Mouse (Mus musculus): ENCODE data around the gene Ccdc65. TPM values are rescaled to one million over a fixed set of nuclear protein-coding genes. Genes with fewer than 3 reads are reported as not detected.

Gene Ccdc65
- total and polyA plus RNA-seq, 3 experiments: 0.13 TPM; not detected in 2

GRCm38 (mm10) chr15:98714230-98714652 lies 6.2 kb downstream of the Ccdc65 start:
- Histone ChIP-seq H3K9ac (ENCODE audit: control insufficient read depth, low read depth, low read length, poor library complexity, severe bottlenecking) (no peak overlapping the region), H3K79me2 (ENCODE audit: control insufficient read depth, insufficient read depth, low read length, poor library complexity) (no peaks in the 10 kb centered on the region), H3K27me3 (ENCODE audit: control insufficient read depth in 1 of 2, insufficient read depth in 2 of 2, low read length in 2 of 2) (no peaks in the 10 kb centered on the region; a peak in 1 of 4 replicates), H3K4me3 (ENCODE audit: control insufficient read depth in 1 of 2, insufficient read depth in 1 of 2, low read depth in 2 of 2, low read length in 2 of 2) (no peak overlapping the region), H3K36me3 (ENCODE audit: control insufficient read depth in 1 of 2, insufficient read depth in 2 of 2, low read length in 2 of 2) (no peaks in the 10 kb centered on the region), H3K9me3 (replicated peaks; ENCODE audit: insufficient read depth, low read length) (no peaks in the 10 kb centered on the region), H3K27ac (ENCODE audit: control insufficient read depth, low read depth, low read length) (no peak overlapping the region), H3K4me1 (ENCODE audit: control insufficient read depth in 1 of 2, insufficient read depth in 2 of 2, low read length in 2 of 2) (no peaks in the 10 kb centered on the region)
- TF ChIP-seq MYB (IDR thresholded peaks at IDR 0.05; ENCODE audit: low read depth, low read length) (no peak), ZNF384 (IDR thresholded peaks at IDR 0.05; ENCODE audit: low read depth, low read length) (no peak), KAT2A (conservative IDR thresholded peaks at IDR 0.05; ENCODE audit: low read depth, low read length) (no peak), TAL1 (IDR thresholded peaks at IDR 0.05; ENCODE audit: low read length) (no peak), E2F4 (IDR thresholded peaks at IDR 0.05; ENCODE audit: borderline replicate concordance, low read depth, low read length) (no peak), MAX (IDR thresholded peaks at IDR 0.05; ENCODE audit: low read length) (no peak), HCFC1 (IDR thresholded peaks at IDR 0.05; ENCODE audit: low read depth, low read length) (no peak), NRF1 (IDR thresholded peaks at IDR 0.05; ENCODE audit: insufficient read depth, low read depth, low read length, poor library complexity, severe bottlenecking) (no peak), NELFE (IDR thresholded peaks at IDR 0.05; ENCODE audit: low read depth, low read length) (no peak), UBTF (IDR thresholded peaks at IDR 0.05; ENCODE audit: borderline replicate concordance, insufficient read depth, low read depth, low read length) (no peak), SMC3 (IDR thresholded peaks at IDR 0.05; ENCODE audit: low read depth, low read length) (no peak), MXI1 (IDR thresholded peaks at IDR 0.05; ENCODE audit: low read depth, low read length) (no peak), MAZ (IDR thresholded peaks at IDR 0.05; ENCODE audit: low read depth, low read length) (no peak), BHLHE40 (IDR thresholded peaks at IDR 0.05; ENCODE audit: borderline replicate concordance, low read depth, low read length) (no peak), JUND (IDR thresholded peaks at IDR 0.05; ENCODE audit: low read depth, low read length) (no peak), TCF12 (IDR thresholded peaks at IDR 0.05; ENCODE audit: low read depth, low read length) (no peak), TBP (IDR thresholded peaks at IDR 0.05; ENCODE audit: low read depth, low read length) (no peak), CTCF (IDR thresholded peaks at IDR 0.05 in 2 of 3, conservative IDR thresholded peaks at IDR 0.05 in 1 of 3; ENCODE audit: control insufficient read depth in 1 of 3, insufficient read depth in 1 of 3, low read depth in 2 of 3, low read length in 3 of 3, poor library complexity in 1 of 3, severe bottlenecking in 1 of 3) (no peak), ETS1 (IDR thresholded peaks at IDR 0.05; ENCODE audit: low read depth, low read length) (no peak)
- DNase-seq (ENCODE audit: low read depth, low spot score): no peak

DNA sequence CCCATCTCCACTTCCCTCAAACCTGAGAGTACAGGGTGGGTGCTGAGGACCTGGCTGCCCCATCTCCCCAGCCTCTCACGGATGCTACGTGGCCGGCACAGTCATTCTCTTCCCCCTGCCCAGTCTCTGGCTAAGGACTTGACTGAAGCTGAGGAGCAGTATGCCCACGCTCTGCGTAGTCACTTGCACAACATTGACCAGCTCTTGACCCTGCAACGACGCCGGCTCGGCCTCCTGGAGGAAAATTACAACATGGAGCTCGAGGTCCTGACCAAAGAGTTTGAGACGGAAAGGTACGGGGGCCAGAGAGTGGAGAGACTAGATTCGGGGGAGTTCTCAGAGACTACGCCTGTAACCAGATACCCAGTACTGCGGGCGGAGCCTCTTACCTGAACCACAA lies 9.3 kb downstream of the Ccdc65 start:
- no peak for TF ChIP-seq POLR2AphosphoS5 (IDR thresholded peaks at IDR 0.05; ENCODE audit: borderline replicate concordance, low read depth, low read length)
- TF ChIP-seq ZKSCAN1 (IDR thresholded peaks at IDR 0.05; ENCODE audit: low read depth, low read length): no peak
- TF ChIP-seq CTCF (IDR thresholded peaks at IDR 0.05 in 2 of 3, conservative IDR thresholded peaks at IDR 0.05 in 1 of 3; ENCODE audit: control insufficient read depth in 1 of 3, insufficient read depth in 1 of 3, low read depth in 2 of 3, low read length in 3 of 3, poor library complexity in 1 of 3, severe bottlenecking in 1 of 3): no peak
- TF ChIP-seq POLR2AphosphoS2 (IDR thresholded peaks at IDR 0.05; ENCODE audit: low read length): no peak
- no peak for TF ChIP-seq CHD2 (IDR thresholded peaks at IDR 0.05; ENCODE audit: low read length)
- TF ChIP-seq MYB (IDR thresholded peaks at IDR 0.05; ENCODE audit: low read depth, low read length): no peak
- TF ChIP-seq ZNF384 (IDR thresholded peaks at IDR 0.05; ENCODE audit: low read depth, low read length): no peak
- TF ChIP-seq USF1 (IDR thresholded peaks at IDR 0.05; ENCODE audit: low read depth, low read length): no peak
- TF ChIP-seq UBTF (IDR thresholded peaks at IDR 0.05; ENCODE audit: borderline replicate concordance, insufficient read depth, low read depth, low read length): no peak
- TF ChIP-seq ZMIZ1 (IDR thresholded peaks at IDR 0.05; ENCODE audit: low read depth, low read length): no peak
- no peaks in the 10 kb centered on the region for H3K79me2 ChIP-seq (ENCODE audit: control insufficient read depth, insufficient read depth, low read length, poor library complexity)
- no peaks in the 10 kb centered on the region for H3K36me3 ChIP-seq (ENCODE audit: control insufficient read depth in 1 of 2, insufficient read depth in 2 of 2, low read length in 2 of 2)
- no peak overlapping the region for H3K27ac ChIP-seq (ENCODE audit: control insufficient read depth, low read depth, low read length)
- no peak overlapping the region for H3K9ac ChIP-seq (ENCODE audit: control insufficient read depth, low read depth, low read length, poor library complexity, severe bottlenecking)
- no peaks in the 10 kb centered on the region; a peak in 1 of 4 replicates for H3K27me3 ChIP-seq (ENCODE audit: control insufficient read depth in 1 of 2, insufficient read depth in 2 of 2, low read length in 2 of 2)
- H3K4me1 ChIP-seq (ENCODE audit: control insufficient read depth in 1 of 2, insufficient read depth in 2 of 2, low read length in 2 of 2): no peaks in the 10 kb centered on the region
- no peak overlapping the region for H3K4me3 ChIP-seq (ENCODE audit: control insufficient read depth in 1 of 2, insufficient read depth in 1 of 2, low read depth in 2 of 2, low read length in 2 of 2)
- no peaks in the 10 kb centered on the region for H3K9me3 ChIP-seq (replicated peaks; ENCODE audit: insufficient read depth, low read length)
- DNase-seq (ENCODE audit: low read depth, low spot score): no peak
